17 mouse cellular contexts compared by ENCODE assay signal in the genomic region with DNA sequence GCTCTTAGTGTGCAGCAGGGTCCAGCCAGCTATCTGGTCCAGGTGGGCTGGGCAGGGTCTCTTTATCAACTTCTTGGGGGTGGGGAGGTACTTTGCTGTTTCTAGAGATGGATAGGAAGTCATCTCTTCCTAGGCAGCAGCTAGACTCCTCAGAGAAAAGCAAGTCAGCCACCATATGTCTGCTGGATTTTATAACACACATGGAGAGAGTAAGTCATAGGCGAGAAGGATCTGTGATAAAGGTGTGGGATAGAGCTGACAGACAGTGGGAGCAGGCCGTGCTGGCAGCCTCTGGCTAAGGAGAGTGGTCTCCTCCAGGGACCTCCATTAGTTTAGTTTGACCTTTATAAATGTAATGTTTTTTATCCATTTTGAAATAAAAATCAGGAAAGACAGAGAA.
DNase-seq lines count a peak whose midpoint lies in the region; ATAC-seq lines count a peak whose summit lies in the region.
"Had no signal": no experiment of that assay in that cellular context is flagged by ENCODE, and none has a peak within 500 bp of the region (broad histone marks: within the 10 kb centered on the region; RNA-seq: fewer than 3 reads in every experiment).

No protein-coding gene starts in this region.

- no peak for DNase-seq in frontal cortex, postnatal 25 days (ENCODE audit: low spot score in 2 of 2)
- peak; percentile 18 for DNase-seq in right cerebral cortex, adult 18-20 months
- DNase-seq in right cerebral cortex, postnatal 10 days (ENCODE audit: low spot score in 2 of 2): no peak
- DNase-seq in T-cell, adult 2 months (ENCODE audit: low spot score): no peak
- DNase-seq: adrenal gland, adult 2 months; adrenal gland, postnatal 10 days; adrenal gland, postnatal 25 days; B cell, adult 2 months; cerebellum, adult 11-12 months; cerebellum, adult 2 months; cerebellum, adult 9-10 months; cerebellum, postnatal 25 days; forebrain, postnatal 0 days had no signal

- peak; percentile 65 for ATAC-seq in frontal cortex, adult (ENCODE audit: low TSS enrichment)
- ATAC-seq: CD4-positive, CD25-positive, alpha-beta regulatory T cell, adult 4 months; forebrain, embryonic 13.5 days; forebrain, embryonic 15.5 days; forebrain, postnatal 0 days had no signal
